Mouse (Mus musculus) stomach, postnatal 0 days (tissue): ENCODE measurements around the gene Mast4.

Experiments used
- CTCF ChIP-seq: IDR thresholded peaks from 2 replicates; pipeline ENCODE4 v1.5.1; 2016; ENCODE audit warnings: antibody characterized with exemption, low read depth, mild to moderate bottlenecking, moderate library complexity
- EP300 ChIP-seq: optimal IDR thresholded peaks from 2 replicates; pipeline ENCODE3; 2016; ENCODE audit warnings: antibody characterized with exemption

- TF ChIP-seq CTCF, result no peak
- TF ChIP-seq EP300, result no peak
Measured at GRCm38 (mm10) chr13:103052661-103053060, 281.6 kb downstream of the Mast4 start.
